In genomic region chr1:45761468-45761795, GRCm38 (mm10) we compare ENCODE assay signal across 12 mouse cellular contexts. TPM values are rescaled to one million over a fixed set of nuclear protein-coding genes. Genes with fewer than 3 reads are reported as not detected.
DNase-seq lines count a peak whose midpoint lies in the region; ATAC-seq and TF ChIP-seq lines count a peak whose summit lies in the region.
"Had no signal": no experiment of that assay in that cellular context is flagged by ENCODE, and none has a peak within 500 bp of the region (broad histone marks: within the 10 kb centered on the region; RNA-seq: fewer than 3 reads in every experiment).

No protein-coding gene starts in this region.

- no peak for ATAC-seq in heart, embryonic 15.5 days (replicated peaks; ENCODE audit: insufficient number of reproducible peaks, insufficient read depth, low FRiP score, low read depth)
- ATAC-seq in liver, embryonic 15.5 days (ENCODE audit: insufficient read depth): peak; percentile 97

- 20% methylated on average over 1 of the region's 1 CpGs for WGBS in heart, embryonic 15.5 days
- 18% methylated on average over 1 of the region's 1 CpGs for WGBS in liver, embryonic 15.5 days (ENCODE audit: insufficient replicate concordance)

- TF ChIP-seq CTCF in embryonic fibroblast, embryonic 13.5 days (IDR thresholded peaks at IDR 0.05; ENCODE audit: borderline replicate concordance, insufficient read depth, low read length): no peak

- H3K9me3 ChIP-seq in heart, embryonic 15.5 days (replicated peaks): no peaks in the 10 kb centered on the region
- no peaks in the 10 kb centered on the region for H3K9me3 ChIP-seq in liver, embryonic 15.5 days (replicated peaks)
- H3K9me3 ChIP-seq: neural tube, embryonic 12.5 days had no signal

- no peaks in the 10 kb centered on the region for H3K36me3 ChIP-seq in heart, embryonic 15.5 days
- H3K36me3 ChIP-seq in liver, embryonic 15.5 days (replicated peaks): no peaks in the 10 kb centered on the region
- H3K36me3 ChIP-seq: neural tube, embryonic 12.5 days had no signal

- no peak overlapping the region for H3K9ac ChIP-seq in heart, embryonic 15.5 days
- no peak overlapping the region for H3K9ac ChIP-seq in liver, embryonic 15.5 days
- H3K9ac ChIP-seq: neural tube, embryonic 12.5 days had no signal

- no peak overlapping the region for H3K4me3 ChIP-seq in heart, embryonic 15.5 days
- no peak overlapping the region for H3K4me3 ChIP-seq in embryonic fibroblast, embryonic 13.5 days (ENCODE audit: insufficient read depth, low read length)
- no peak overlapping the region for H3K4me3 ChIP-seq in liver, embryonic 15.5 days (replicated peaks)
- H3K4me3 ChIP-seq: neural tube, embryonic 12.5 days had no signal

- DNase-seq in heart, postnatal 25 days (ENCODE audit: low spot score): no peak
- DNase-seq in c-Kit-positive CD71-positive TER-119-positive erythroid progenitor cells, embryonic 14.5 days (ENCODE audit: low spot score): peak; percentile 66
- no peak for DNase-seq in layer of hippocampus, postnatal 25 days (ENCODE audit: extremely low spot score in 1 of 2, low spot score in 1 of 2)
- DNase-seq in adrenal gland, postnatal 36 days: no peak
- DNase-seq in adrenal gland, adult 18-20 months (ENCODE audit: low spot score in 2 of 2): no peak
- DNase-seq: heart, adult 18-20 months; kidney, postnatal 36 days; right cerebral cortex, postnatal 4 days had no signal

- no peaks in the 10 kb centered on the region for H3K4me1 ChIP-seq in heart, embryonic 15.5 days (replicated peaks)
- peaks cover 11% of the 10 kb centered on the region for H3K4me1 ChIP-seq in embryonic fibroblast, embryonic 13.5 days (ENCODE audit: control insufficient read depth, insufficient read depth, low read length)
- H3K4me1 ChIP-seq in liver, embryonic 15.5 days (replicated peaks): peaks cover 22% of the 10 kb centered on the region
- H3K4me1 ChIP-seq: neural tube, embryonic 12.5 days had no signal

- no peak; the same call in 1 of the 2 replicates for TF ChIP-seq POLR2A in embryonic fibroblast, embryonic 13.5 days (IDR thresholded peaks at IDR 0.05; ENCODE audit: low read depth, low read length)

- no peaks in the 10 kb centered on the region for H3K27me3 ChIP-seq in heart, embryonic 15.5 days
- no peaks in the 10 kb centered on the region for H3K27me3 ChIP-seq in liver, embryonic 15.5 days
- H3K27me3 ChIP-seq: neural tube, embryonic 12.5 days had no signal

- intact Hi-C loops in heart, postnatal 25 days (cut with DNase I): loop anchor here (10.0 kb wide), 3 partner anchors 137 to 1207 kb away; partner anchors contain the start of genes Col3a1 and Gulp1

- peak overlapping the region; percentile 61 for H3K27ac ChIP-seq in heart, embryonic 15.5 days
- peak overlapping the region; percentile 100 for H3K27ac ChIP-seq in embryonic fibroblast, embryonic 13.5 days (ENCODE audit: insufficient read depth, low read length)
- H3K27ac ChIP-seq in liver, embryonic 15.5 days (replicated peaks): no peak overlapping the region; the same call in 1 of the 2 replicates
- H3K27ac ChIP-seq: neural tube, embryonic 12.5 days had no signal

- H3K4me2 ChIP-seq in heart, embryonic 15.5 days: no peak overlapping the region
- peak overlapping the region; percentile 23; the same call in 1 of the 2 replicates for H3K4me2 ChIP-seq in liver, embryonic 15.5 days
- H3K4me2 ChIP-seq: neural tube, embryonic 12.5 days had no signal

RNA-seq across cellular contexts. Expression of gene Wdr75, which starts 33.5 kb away (rescaled TPM):
- polyA plus RNA-seq in heart, embryonic 15.5 days (2015; fragmentation: Nextera tagmentation; extraction: Ambion mirVana): 30.4 and 31.9 TPM in 2 replicates
- total RNA-seq in heart, postnatal 25 days (2021): 10 to 100 TPM; 17.1 to 18.9 TPM
- polyA plus RNA-seq in embryonic fibroblast, embryonic 13.5 days (2011; ENCODE audit: insufficient read length, low read depth, missing spikeins): 127 and 146 TPM in 2 replicates
- 32.2 and 33.1 TPM in 2 replicates for polyA plus RNA-seq in liver, embryonic 15.5 days (2015; fragmentation: Nextera tagmentation; extraction: Ambion mirVana)
- total RNA-seq in layer of hippocampus, postnatal 25 days (2021): 10 to 100 TPM; 40.1 to 48.3 TPM
- total RNA-seq in adrenal gland, postnatal 36 days (2021): 10 to 100 TPM; 46.9 to 54.3 TPM
- 10 to 100 TPM; 49.6 to 59.2 TPM for total RNA-seq in adrenal gland, adult 18-20 months (2021)
